Mouse (Mus musculus) neural tube, embryonic 13.5 days (tissue): ENCODE results near the gene Upk3b. TPM values are rescaled to one million over a fixed set of nuclear protein-coding genes. Genes with fewer than 3 reads are reported as not detected.

ENCODE experiments used
- ATAC-seq: fragments of 200-750 bp; cut with Nextera tagmentation; 2 replicates; pipeline ENCODE4 v1.8.0; 2017; ENCODE audit warnings: low read depth, mild to moderate bottlenecking, moderate TSS enrichment, moderate library complexity
- H3K27ac ChIP-seq: fragments of 300-500 bp; sonication (generic); replicated peaks from 2 replicates; pipeline ENCODE4 v1.5.1; 2015; ENCODE audit warnings: moderate library complexity, mild to moderate bottlenecking, inconsistent platforms
- H3K27me3 ChIP-seq: fragments of 300-500 bp; sonication (generic); 2 replicates; pipeline ENCODE4 v1.6.1; 2015; ENCODE audit warnings: mild to moderate bottlenecking, inconsistent platforms
- H3K36me3 ChIP-seq: fragments of 300-500 bp; sonication (generic); 2 replicates; pipeline ENCODE4 v1.6.1; 2015; ENCODE audit warnings: mild to moderate bottlenecking, inconsistent platforms
- H3K4me1 ChIP-seq: fragments of 300-500 bp; sonication (generic); replicated peaks from 2 replicates; pipeline ENCODE4 v1.6.1; 2015; ENCODE audit warnings: inconsistent platforms
- H3K4me2 ChIP-seq: fragments of 300-500 bp; sonication (generic); 2 replicates; pipeline ENCODE4 v1.6.1; 2015; ENCODE audit warnings: inconsistent platforms, mild to moderate bottlenecking, moderate library complexity
- H3K4me3 ChIP-seq: fragments of 300-500 bp; sonication (generic); 2 replicates; pipeline ENCODE4 v1.5.1; 2015; ENCODE audit warnings: mild to moderate bottlenecking, inconsistent platforms
- H3K9ac ChIP-seq: fragments of 300-500 bp; sonication (generic); 2 replicates; pipeline ENCODE4 v1.6.1; 2015; ENCODE audit warnings: moderate library complexity, mild to moderate bottlenecking, inconsistent platforms
- H3K9me3 ChIP-seq: fragments of 300-500 bp; sonication (generic); 2 replicates; pipeline ENCODE4 v1.6.1; 2016; ENCODE audit warnings: inconsistent platforms
- WGBS: fragments of 180-500 bp; shearing (Covaris S2); methylation state at CpG from one replicate; pipeline ENCODE4 v1.1.7; 2015; 5-methylcytosine and 5-hydroxymethylcytosine counted together
- polyA plus RNA-seq: library from polyadenylated mRNA; unstranded; fragments of >200 nt; fragmentation: Nextera tagmentation; extraction: Ambion mirVana; gene quantifications from 2 replicates; pipeline ENCODE4 v1.2.1, GENCODE M21; 2015

Gene Upk3b
- polyA plus RNA-seq, 1 experiment from 2014 or later: 0.20 TPM

GRCm38 (mm10) chr5:136083669-136084107 lies 45.4 kb downstream of the Upk3b start, which contains the start of gene Rasa4:
Rasa4 (plus strand) TSS chr5:136083916.
- Histone ChIP-seq H3K27ac (0 out of 2 replicates have a peak within 1 kb of the TSS, but pooled peaks have one; percentile 2), H3K9ac (peak within 1 kb of the TSS; percentile 72), H3K36me3 (no peaks in the 10 kb centered on the region), H3K9me3 (no peaks in the 10 kb centered on the region), H3K4me1 (peaks cover 30% of the 10 kb centered on the region), H3K27me3 (peaks cover 7% of the 10 kb centered on the region; the same call in 1 of the 2 replicates), H3K4me2 (peak within 1 kb of the TSS; percentile 84), H3K4me3 (peak within 1 kb of the TSS; percentile 60)
- under 1% methylated on average over 27 of the region's 28 CpGs for WGBS
- peak; percentile 95 for ATAC-seq

GRCm38 (mm10) chr5:136084144-136084881 lies 46.0 kb downstream of the Upk3b start:
- Histone ChIP-seq H3K9ac (peak overlapping the region; percentile 72), H3K27ac (0 out of 2 replicates have a peak overlapping the region, but pooled peaks have one; percentile 2), H3K36me3 (no peaks in the 10 kb centered on the region), H3K4me2 (peak overlapping the region; percentile 84), H3K4me1 (peaks cover 30% of the 10 kb centered on the region), H3K9me3 (no peaks in the 10 kb centered on the region), H3K4me3 (peak overlapping the region; percentile 60), H3K27me3 (peaks cover 7% of the 10 kb centered on the region; the same call in 1 of the 2 replicates)
- 2% methylated on average over 23 of the region's 23 CpGs for WGBS
- peak; percentile 51 for ATAC-seq

- H3K27ac ChIP-seq: peak overlapping the region; percentile 49
- ATAC-seq: peak; percentile 30
- no peaks in the 10 kb centered on the region for H3K9me3 ChIP-seq
- H3K27me3 ChIP-seq: peaks cover 7% of the 10 kb centered on the region; the same call in 1 of the 2 replicates
- peaks cover 30% of the 10 kb centered on the region for H3K4me1 ChIP-seq
- H3K9ac ChIP-seq: peak overlapping the region; percentile 72
- peak overlapping the region; percentile 60 for H3K4me3 ChIP-seq
- 5% methylated on average over 20 of the region's 21 CpGs for whole genome bisulfite sequencing
- H3K4me2 ChIP-seq: peak overlapping the region; percentile 84
- no peaks in the 10 kb centered on the region for H3K36me3 ChIP-seq
These were observed 46.8 kb downstream of the Upk3b start for GRCm38 (mm10) chr5:136084891-136085651.

GRCm38 (mm10) chr5:136086290-136086689 lies 48.0 kb downstream of the Upk3b start:
- no peak for ATAC-seq
- peaks cover 30% of the 10 kb centered on the region for H3K4me1 ChIP-seq
- no peak overlapping the region for H3K4me2 ChIP-seq
- WGBS: 88% methylated on average over 8 of the region's 8 CpGs
- no peak overlapping the region for H3K9ac ChIP-seq
- H3K27ac ChIP-seq: no peak overlapping the region
- no peak overlapping the region for H3K4me3 ChIP-seq
- no peaks in the 10 kb centered on the region for H3K36me3 ChIP-seq
- H3K9me3 ChIP-seq: no peaks in the 10 kb centered on the region
- H3K27me3 ChIP-seq: peaks cover 10% of the 10 kb centered on the region; the same call in 1 of the 2 replicates

GRCm38 (mm10) chr5:136088821-136089575 lies 50.7 kb downstream of the Upk3b start:
- H3K4me1 ChIP-seq: peaks cover 23% of the 10 kb centered on the region
- H3K4me2 ChIP-seq: no peak overlapping the region
- H3K9me3 ChIP-seq: no peaks in the 10 kb centered on the region
- H3K27ac ChIP-seq: no peak overlapping the region
- no peak overlapping the region for H3K4me3 ChIP-seq
- no peaks in the 10 kb centered on the region for H3K36me3 ChIP-seq
- no peak overlapping the region for H3K9ac ChIP-seq
- H3K27me3 ChIP-seq: peaks cover 12% of the 10 kb centered on the region; the same call in 1 of the 2 replicates
- ATAC-seq: no peak
- 18% methylated on average over 14 of the region's 14 CpGs for WGBS

- WGBS: 70% methylated on average over 5 of the region's 5 CpGs
- Histone ChIP-seq H3K27ac (no peak overlapping the region), H3K9me3 (no peaks in the 10 kb centered on the region), H3K36me3 (no peaks in the 10 kb centered on the region), H3K4me3 (no peak overlapping the region), H3K27me3 (0 out of 2 replicates have a peak, but pooled peaks cover 5% of the 10 kb centered on the region), H3K9ac (no peak overlapping the region), H3K4me1 (no peaks in the 10 kb centered on the region), H3K4me2 (no peak overlapping the region)
- ATAC-seq: no peak
These were observed 53.6 kb downstream of the Upk3b start for GRCm38 (mm10) chr5:136091927-136092326.

GRCm38 (mm10) chr5:136094249-136095010 lies 56.1 kb downstream of the Upk3b start:
- whole genome bisulfite sequencing: 59% methylated on average over 8 of the region's 8 CpGs
- Histone ChIP-seq H3K27ac (no peak overlapping the region), H3K9me3 (no peaks in the 10 kb centered on the region), H3K4me2 (no peak overlapping the region), H3K27me3 (peaks cover 8% of the 10 kb centered on the region; the same call in 1 of the 2 replicates), H3K4me3 (no peak overlapping the region), H3K9ac (no peak overlapping the region), H3K4me1 (no peaks in the 10 kb centered on the region), H3K36me3 (no peaks in the 10 kb centered on the region)
- ATAC-seq: no peak

- Histone ChIP-seq H3K9ac (no peak overlapping the region), H3K4me1 (no peaks in the 10 kb centered on the region), H3K4me3 (no peak overlapping the region), H3K27ac (no peak overlapping the region), H3K36me3 (no peaks in the 10 kb centered on the region), H3K9me3 (no peaks in the 10 kb centered on the region), H3K4me2 (no peak overlapping the region), H3K27me3 (peaks cover 8% of the 10 kb centered on the region; the same call in 1 of the 2 replicates)
- WGBS: 78% methylated on average over 7 of the region's 7 CpGs
- ATAC-seq: no peak
These were observed 56.8 kb downstream of the Upk3b start for GRCm38 (mm10) chr5:136095089-136095488.

Other genes with a start within 250 kb of the Upk3b start
- 77.2 and 85.9 TPM in 2 replicates for gene Srrm3, start 231.6 kb upstream of the Upk3b start, polyA plus RNA-seq
- 15.8 and 19.3 TPM in 2 replicates for gene Hspb1, start 150.6 kb upstream of the Upk3b start, polyA plus RNA-seq
- gene Ywhag, start 103.9 kb upstream of the Upk3b start, polyA plus RNA-seq: 665 and 740 TPM in 2 replicates
- gene Ssc4d, start 64.0 kb upstream of the Upk3b start, polyA plus RNA-seq: 0.79 and 1.9 TPM in 2 replicates
- gene Zp3, start 58.4 kb upstream of the Upk3b start, polyA plus RNA-seq: 0.14 TPM in 1 of 2 replicates, not detected in the other
- gene Dtx2, start 43.7 kb upstream of the Upk3b start, polyA plus RNA-seq: 25.6 and 26.5 TPM in 2 replicates
- gene Upk3bl, start 16.0 kb downstream of the Upk3b start, polyA plus RNA-seq: 0.63 TPM in 1 of 2 replicates, not detected in the other
- 19.7 and 19.9 TPM in 2 replicates for gene Rasa4, start 45.4 kb downstream of the Upk3b start, polyA plus RNA-seq
- gene Polr2j, start 78.1 kb downstream of the Upk3b start, polyA plus RNA-seq: 210 and 232 TPM in 2 replicates
- gene Lrwd1, start 97.6 kb downstream of the Upk3b start, polyA plus RNA-seq: 25.0 and 25.6 TPM in 2 replicates
- gene Alkbh4, start 97.7 kb downstream of the Upk3b start, polyA plus RNA-seq: 21.1 and 22.4 TPM in 2 replicates
- gene Orai2, start 132.2 kb downstream of the Upk3b start, polyA plus RNA-seq: 29.1 and 33.7 TPM in 2 replicates
- gene Prkrip1, start 160.5 kb downstream of the Upk3b start, polyA plus RNA-seq: 58.8 and 69.0 TPM in 2 replicates
- gene Sh2b2, start 208.1 kb downstream of the Upk3b start, polyA plus RNA-seq: 24.9 and 26.4 TPM in 2 replicates